Comparison of ENCODE assay signal across 8 mouse cellular contexts in the genomic region with DNA sequence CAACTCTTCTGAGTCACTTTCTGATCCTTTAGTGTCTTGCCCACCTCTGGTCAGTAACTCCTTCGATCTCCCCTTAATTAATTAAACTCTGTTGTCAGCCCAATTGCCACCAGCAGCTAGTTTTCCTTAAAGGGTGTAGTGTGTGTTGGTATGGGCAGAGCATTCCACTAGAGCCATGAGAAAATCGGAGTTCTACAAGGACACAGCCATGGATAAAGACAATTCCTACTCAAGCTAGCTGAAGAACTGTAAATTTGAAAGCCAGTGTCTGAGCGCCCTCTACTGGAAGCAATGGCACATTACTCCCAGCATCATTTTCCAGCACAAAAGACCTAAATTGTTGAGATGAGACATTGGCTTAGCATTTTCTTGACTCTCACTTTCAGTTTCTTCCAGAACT. TPM values are rescaled to one million over a fixed set of nuclear protein-coding genes. Genes with fewer than 3 reads are reported as not detected.
A peak's percentile ranks its signal among the peaks of the same experiment; 100 is the strongest.
DNase-seq lines count a peak whose midpoint lies in the region; ATAC-seq lines count a peak whose summit lies in the region.

No protein-coding gene starts in this region.

- no peak for ATAC-seq in activated CD4-positive, CD25-positive, alpha-beta regulatory T cell, adult 4 months

- peak; percentile 61 to 70 for DNase-seq in CD8-positive naive resting alpha-beta T cell, adult 2 months (ENCODE audit: low read depth in 2 of 2, low spot score in 2 of 2)
- peak; percentile 77 for DNase-seq in MN1 (ENCODE audit: low spot score)
- DNase-seq in cerebellum, adult 9-10 months = peak; percentile 83
- DNase-seq in gastrocnemius, postnatal 10 days = peak; percentile 64
- peak; percentile 79 to 82 for DNase-seq in kidney, postnatal 4 days
- DNase-seq in lung, adult 18-20 months = peak; percentile 56 to 63
- DNase-seq in right cerebral cortex, postnatal 10 days (ENCODE audit: low spot score in 2 of 2) = peak; percentile 83 to 85

RNA-seq across cellular contexts. Expression of gene Gmpr, which starts 30.1 kb away (rescaled TPM):
- total RNA-seq in gastrocnemius, postnatal 10 days (2021) = 100 to 1,000 TPM; 163 to 170 TPM
- polyA plus RNA-seq in activated CD4-positive, CD25-positive, alpha-beta regulatory T cell, adult 4 months (2017; shearing (Covaris generic)) = not detected
